Mouse (Mus musculus) naive thymus-derived CD4-positive, alpha-beta T cell, adult 2 months (primary cell): ENCODE data around the gene Drap1.

Source experiments
- DNase-seq: peaks from one replicate; pipeline ENCODE4 v3.0.0-alpha.2; 2011; ENCODE audit warnings: low read depth

Drap1 gene

GRCm38 (mm10) chr19:5448354-5449150 is 23.8 kb upstream of the Drap1 start:
- peak; percentile 47 for DNase-seq

DNA sequence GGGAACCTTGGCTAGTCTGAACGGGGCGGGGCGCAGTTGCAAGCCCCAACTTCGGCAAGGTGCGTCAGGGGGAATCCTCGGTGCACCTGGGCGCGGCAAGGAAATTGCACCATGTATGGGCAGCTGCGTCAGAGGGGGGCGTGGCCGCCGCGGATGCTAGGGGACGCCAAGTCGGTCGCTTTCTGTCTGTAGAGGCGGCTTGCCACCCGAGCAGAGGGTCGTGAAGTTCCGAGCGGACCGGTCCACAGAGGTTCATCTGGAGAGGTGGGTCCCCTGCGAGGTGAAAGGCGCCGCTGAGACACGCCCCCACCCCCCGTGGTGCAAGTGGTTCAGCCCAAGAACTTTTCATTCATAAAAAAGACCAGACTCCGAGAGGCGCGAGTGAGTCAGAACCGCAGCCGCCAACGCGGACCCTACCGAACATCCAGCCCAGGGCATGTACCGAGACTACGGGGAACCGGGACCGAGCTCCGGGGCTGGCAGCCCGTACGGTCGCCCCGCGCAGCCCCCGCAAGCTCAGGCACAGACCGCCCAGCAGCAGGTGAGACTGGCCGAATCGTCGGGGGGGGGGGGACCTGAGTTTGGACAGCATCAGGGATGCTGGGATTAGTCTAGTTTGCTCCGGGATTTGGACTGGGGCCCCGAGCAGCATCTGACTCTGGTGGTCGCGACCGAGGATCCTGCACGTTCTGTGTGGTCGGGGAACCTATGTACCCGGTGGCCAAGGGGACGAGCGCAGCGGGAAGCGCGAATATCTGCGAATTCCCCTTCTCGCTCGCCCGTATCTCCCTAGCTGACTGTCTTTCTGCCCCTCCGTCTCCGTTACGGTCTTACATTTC is 23.0 kb upstream of the Drap1 start, which contains the start of gene Fosl1:
Gene Fosl1 (plus strand): TSS at position 33 of the 839 bp plus-strand sequence.
- DNase-seq: peak; percentile 92

GRCm38 (mm10) chr19:5445747-5446146 is 21.0 kb upstream of the Drap1 start:
- no peak for DNase-seq

- DNase-seq: no peak
Observed at GRCm38 (mm10) chr19:5444954-5445353, 20.2 kb upstream of the Drap1 start.

- DNase-seq: no peak
Observed at GRCm38 (mm10) chr19:5444371-5444908, 19.7 kb upstream of the Drap1 start.

GRCm38 (mm10) chr19:5433951-5434350 is 9.2 kb upstream of the Drap1 start:
- no peak for DNase-seq

GRCm38 (mm10) chr19:5432992-5433852 is 8.4 kb upstream of the Drap1 start:
- peak; percentile 80 for DNase-seq

GRCm38 (mm10) chr19:5431911-5432464 is 7.2 kb upstream of the Drap1 start:
- DNase-seq: no peak

DNA sequence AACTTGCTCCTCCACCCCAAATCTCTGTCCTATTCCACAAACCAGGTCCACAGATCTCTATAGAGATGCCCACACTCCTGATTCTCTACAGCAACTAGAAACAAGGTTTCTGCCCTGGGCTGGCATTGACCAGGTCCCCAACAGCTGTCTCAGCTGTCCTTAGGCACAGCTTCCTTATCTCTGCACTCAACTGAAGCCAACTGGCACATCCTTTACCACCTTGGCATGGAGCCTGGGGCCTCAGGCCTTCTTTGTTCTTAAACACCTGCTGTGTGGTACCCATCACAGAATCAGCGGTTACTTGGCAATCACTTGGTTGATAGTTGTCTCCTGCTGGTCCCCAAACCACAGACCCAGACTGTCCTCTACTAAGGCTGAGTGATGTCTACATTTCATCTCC is 5.6 kb upstream of the Drap1 start:
- no peak for DNase-seq

- DNase-seq: no peak
Observed at GRCm38 (mm10) chr19:5429806-5430205, 5.0 kb upstream of the Drap1 start.

DNA sequence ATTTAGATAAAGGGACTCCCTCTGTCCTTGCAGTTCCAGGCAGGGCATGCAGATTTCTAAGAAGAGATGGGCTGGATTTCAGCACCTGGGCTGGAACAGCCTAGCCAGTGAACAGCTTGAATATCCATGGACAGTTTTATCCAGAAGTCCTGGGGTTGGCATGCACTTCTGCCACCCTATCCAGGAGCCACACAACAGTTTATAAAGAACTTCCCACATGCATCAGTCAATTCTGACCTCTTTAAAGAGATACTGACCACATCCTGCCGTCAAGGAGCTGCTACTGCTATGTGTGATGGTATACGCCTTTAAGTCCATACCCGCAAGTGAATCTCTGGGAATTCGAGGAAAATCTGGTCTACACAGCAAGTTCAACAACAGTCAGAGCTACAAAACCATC is 4.4 kb upstream of the Drap1 start:
- no peak for DNase-seq

GRCm38 (mm10) chr19:5428083-5428482 is 3.3 kb upstream of the Drap1 start:
- DNase-seq: peak; percentile 69

DNA sequence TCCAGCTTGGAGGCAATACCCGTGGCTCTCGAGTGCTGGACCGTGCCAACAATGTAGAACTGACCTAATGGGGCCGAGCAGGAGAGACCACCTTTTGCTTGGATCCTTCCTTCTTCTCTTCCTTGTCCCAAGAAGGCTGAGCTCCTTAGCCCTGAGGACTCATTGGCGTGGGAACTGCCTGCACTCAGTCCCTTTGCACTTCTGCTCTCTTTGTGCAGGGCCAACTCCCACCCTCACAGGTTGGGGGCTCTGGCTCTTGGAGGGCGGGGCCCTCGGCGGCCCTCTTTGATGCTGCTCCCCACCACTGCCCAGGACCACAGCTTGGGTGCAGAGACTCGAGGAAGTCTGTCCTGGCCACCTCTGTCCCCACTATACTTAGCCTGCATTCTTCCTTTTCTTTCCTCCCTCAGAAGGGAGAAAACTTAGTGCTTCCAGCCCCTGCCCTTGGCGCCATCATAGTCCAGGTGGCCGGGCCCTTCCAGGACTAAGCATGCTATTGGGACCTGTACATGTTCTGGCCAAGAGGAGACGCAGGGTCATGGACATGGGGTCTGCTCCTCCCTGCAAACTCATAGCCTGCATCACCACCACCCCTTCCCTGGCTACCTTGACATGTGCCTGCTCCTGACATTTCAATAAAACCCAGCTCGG is 2.0 kb upstream of the Drap1 start:
- DNase-seq: no peak

DNA sequence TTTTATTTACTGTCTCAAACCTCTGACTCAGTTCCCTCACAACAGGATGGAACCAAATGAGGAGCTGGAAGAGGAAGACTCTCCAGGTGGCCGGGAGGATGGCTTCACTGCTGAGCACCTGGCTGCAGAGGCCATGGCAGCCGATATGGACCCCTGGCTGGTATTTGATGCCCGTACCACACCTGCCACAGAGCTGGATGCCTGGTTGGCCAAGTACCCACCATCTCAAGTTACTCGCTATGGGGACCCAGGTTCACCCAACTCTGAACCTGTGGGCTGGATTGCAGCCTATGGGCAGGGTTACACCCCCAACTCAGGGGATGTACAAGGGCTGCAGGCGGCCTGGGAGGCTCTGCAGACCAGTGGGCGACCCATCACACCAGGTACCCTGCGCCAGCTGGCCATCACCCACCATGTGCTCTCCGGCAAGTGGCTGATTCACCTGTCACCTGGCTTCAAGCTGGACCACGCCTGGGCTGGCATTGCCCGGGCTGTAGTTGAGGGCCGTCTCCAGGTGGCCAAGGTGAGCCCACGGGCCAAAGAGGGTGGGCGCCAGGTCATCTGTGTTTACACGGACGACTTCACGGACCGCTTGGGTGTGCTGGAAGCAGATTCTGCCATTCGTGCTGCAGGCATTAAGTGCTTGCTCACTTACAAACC is 1.3 kb upstream of the Drap1 start:
- DNase-seq: no peak

GRCm38 (mm10) chr19:5424092-5424781 is 542 bp downstream of the Drap1 start:
- DNase-seq: no peak

GRCm38 (mm10) chr19:5423561-5423960 is 1.2 kb downstream of the Drap1 start:
- DNase-seq: no peak

DNA sequence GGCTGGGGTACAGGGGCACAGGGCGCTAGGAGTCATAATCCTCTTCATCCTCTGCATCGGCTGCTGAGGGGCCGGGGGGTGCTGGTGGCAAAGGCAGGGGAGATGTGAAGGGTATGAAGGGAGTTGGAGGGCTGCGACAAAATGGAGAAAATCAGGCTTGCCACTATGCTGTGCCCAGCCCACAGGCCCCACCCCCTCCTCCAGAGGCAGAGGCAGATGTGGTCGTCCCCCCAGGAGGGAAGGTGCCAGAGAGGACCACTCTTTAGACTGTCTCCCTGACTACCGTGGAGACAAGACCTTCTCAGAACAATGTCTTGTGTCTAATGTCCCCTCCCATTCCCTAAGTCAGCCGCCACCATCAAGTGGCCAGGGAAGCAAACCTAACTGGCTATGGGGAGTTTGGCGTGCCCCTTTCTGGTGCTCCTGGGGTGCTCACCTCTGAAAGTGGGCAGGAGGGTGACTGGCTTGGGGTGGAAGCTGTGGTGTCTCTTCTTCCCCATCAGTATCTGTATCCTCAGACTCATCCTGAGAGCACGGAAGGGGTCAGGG is 1.8 kb downstream of the Drap1 start:
- no peak for DNase-seq

- DNase-seq: no peak
Observed at GRCm38 (mm10) chr19:5422267-5422666, 2.5 kb downstream of the Drap1 start.

GRCm38 (mm10) chr19:5421784-5422183 is 3.0 kb downstream of the Drap1 start:
- no peak for DNase-seq

DNA sequence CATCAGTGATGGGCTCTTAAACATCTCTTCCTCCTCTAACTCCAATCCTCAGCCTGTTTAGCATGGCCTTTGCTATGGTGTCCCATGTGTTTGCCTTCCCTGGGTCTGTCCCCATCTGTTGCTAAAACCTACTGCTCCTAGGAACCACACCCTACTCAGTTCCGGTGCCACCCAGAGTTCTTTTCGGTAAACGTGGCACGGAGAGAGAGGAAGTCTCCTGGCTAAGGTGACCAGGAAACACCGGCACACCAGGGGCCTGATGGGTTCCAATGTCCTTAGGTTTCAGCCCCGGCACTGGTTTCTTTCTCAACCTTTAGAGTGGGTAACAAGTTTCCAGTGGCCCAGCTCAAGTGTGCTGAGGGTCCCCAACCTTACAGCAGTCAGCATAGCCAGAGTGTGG is 4.2 kb downstream of the Drap1 start:
- DNase-seq: no peak
